In the genomic region with DNA sequence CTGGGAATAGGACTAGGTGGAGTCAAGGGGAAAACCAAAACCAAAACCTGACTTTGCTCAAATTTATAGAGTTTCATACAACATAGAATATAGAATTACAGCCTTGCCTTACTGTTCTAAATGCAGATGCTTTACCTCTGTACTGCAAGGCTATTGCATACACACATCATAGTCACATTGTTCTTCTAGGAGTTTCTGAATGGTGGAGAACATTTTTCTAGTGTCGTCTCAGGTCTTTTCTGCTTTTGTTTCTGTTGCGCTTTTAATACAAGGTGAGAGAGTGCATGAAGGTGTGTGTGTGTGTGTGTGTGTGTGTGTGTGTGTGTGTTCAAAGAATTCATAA, we compare ENCODE assay signal across 11 mouse cellular contexts. TPM values are rescaled to one million over a fixed set of nuclear protein-coding genes. Genes with fewer than 3 reads are reported as not detected.
"Had no signal": no experiment of that assay in that cellular context is flagged by ENCODE, and none has a peak within 500 bp of the region (broad histone marks: within the 10 kb centered on the region; RNA-seq: fewer than 3 reads in every experiment).

No protein-coding gene starts in this region.

- H3K9me3 ChIP-seq: kidney, embryonic 15.5 days; limb, embryonic 10.5 days; liver, embryonic 15.5 days had no signal

- H3K27me3 ChIP-seq: kidney, embryonic 15.5 days had no signal

- H3K27ac ChIP-seq: kidney, embryonic 15.5 days; limb, embryonic 10.5 days; liver, embryonic 15.5 days had no signal

- H3K9ac ChIP-seq: kidney, embryonic 15.5 days; liver, embryonic 15.5 days had no signal

- H3K36me3 ChIP-seq: kidney, embryonic 15.5 days; limb, embryonic 10.5 days; liver, embryonic 15.5 days had no signal

- H3K4me1 ChIP-seq: liver, embryonic 15.5 days had no signal

- H3K4me2 ChIP-seq: kidney, embryonic 15.5 days; liver, embryonic 11.5 days; liver, embryonic 15.5 days had no signal

- H3K4me3 ChIP-seq: kidney, embryonic 15.5 days; limb, embryonic 10.5 days; liver, embryonic 15.5 days had no signal

RNA-seq across cellular contexts. Expression of gene Npvf, which starts 25.2 kb away (rescaled TPM):
- polyA plus RNA-seq: kidney, adult 2 months; large intestine, adult 2 months; limb, embryonic 10.5 days; liver, embryonic 11.5 days; liver, embryonic 15.5 days; lung, adult 2 months; lung, postnatal 0 days; neural tube, embryonic 11.5 days; small intestine, adult 2 months; stomach, embryonic 16.5 days had no signal
